Mouse (Mus musculus) layer of hippocampus, adult 18-20 months (tissue): ENCODE measurements around the gene Hoxd13. TPM values are rescaled to one million over a fixed set of nuclear protein-coding genes. Genes with fewer than 3 reads are reported as not detected.

ENCODE experiments used
- DNase-seq, 2 experiments: peaks; one replicate each; pipeline ENCODE4 v3.0.0; 2022; ENCODE audit warnings: low spot score in 2 of 2
- total RNA-seq, 2 experiments: library from RNA; stranded (reverse); gene quantifications; 2 replicates each; pipeline ENCODE4 v1.2.3; 2021

Hoxd13 gene
- total RNA-seq, 2 experiments from 2014 or later, result not detected

DNA sequence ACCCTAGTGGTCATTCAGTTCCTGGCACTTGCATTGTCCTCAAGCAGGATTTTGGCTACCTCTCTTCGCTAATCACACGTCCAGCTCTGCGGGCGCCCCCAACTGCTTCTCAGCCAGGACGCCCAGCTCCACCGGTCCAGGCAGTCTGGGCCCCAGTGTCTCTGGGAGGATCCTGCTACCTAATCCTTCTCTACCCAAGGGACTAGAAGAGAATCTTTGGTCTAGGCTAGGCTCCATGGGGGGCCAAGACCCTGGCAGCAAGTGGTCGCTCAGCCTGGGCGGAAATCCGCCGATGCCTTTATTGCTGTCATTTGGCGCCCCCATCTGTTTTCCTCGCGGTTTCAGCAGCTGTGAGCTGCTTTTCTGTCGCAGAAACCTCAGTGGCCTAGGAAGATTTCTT lies 6.4 kb upstream of the Hoxd13 start:
- peak in 1 of 2 experiments; percentile 52 for DNase-seq

DNA sequence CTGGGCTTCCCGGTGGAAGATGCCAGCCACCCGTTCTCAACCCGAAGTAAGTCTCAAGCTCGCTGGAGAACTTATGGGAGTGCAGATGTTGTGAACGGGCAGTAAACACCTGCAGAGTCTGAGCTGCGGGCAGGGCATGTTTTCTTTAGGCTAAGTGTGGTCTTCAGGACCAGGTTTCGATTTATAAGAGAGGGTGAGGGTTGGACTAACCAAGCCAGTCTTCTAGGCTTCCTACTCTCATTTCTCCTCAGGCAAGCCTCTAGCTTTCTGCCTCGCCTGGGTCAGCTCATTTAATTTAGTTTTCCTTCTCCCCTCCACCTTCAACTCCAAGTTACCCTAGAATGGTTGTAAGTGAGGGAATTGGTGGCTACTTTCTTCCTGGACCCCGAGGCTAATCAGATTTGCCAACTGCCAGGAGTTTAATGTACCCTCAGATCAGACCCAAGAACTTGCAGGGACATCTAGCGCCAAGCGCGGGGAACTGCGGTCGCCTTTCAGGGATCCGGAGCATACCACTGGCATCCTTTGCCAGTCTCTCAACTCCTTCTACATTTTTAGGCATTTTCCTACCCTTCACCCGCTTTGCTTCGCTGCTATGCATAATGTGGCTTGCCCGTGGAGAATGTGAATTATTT lies 4.7 kb upstream of the Hoxd13 start:
- DNase-seq, result peak in 1 of 2 experiments; percentile 76

DNA sequence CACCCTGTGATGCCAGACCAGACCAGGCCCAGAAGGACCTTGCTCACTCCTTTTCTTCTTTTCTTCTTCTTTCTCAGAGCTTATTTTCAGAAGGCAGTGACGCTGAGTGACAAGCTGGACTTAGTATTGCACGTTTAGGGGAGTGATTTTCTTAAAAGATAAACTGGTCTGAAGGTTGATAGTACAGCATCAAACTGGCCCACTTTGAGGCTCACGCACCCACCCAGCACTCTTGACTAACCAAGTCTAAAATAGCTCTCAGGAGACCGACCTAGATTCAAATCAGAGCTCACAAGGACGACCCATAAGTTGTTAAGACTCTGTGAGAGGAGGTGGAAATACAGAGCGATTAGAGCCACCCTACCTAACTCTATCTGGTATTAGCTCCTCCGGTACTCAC lies 1.7 kb upstream of the Hoxd13 start:
- no peak for DNase-seq

DNA sequence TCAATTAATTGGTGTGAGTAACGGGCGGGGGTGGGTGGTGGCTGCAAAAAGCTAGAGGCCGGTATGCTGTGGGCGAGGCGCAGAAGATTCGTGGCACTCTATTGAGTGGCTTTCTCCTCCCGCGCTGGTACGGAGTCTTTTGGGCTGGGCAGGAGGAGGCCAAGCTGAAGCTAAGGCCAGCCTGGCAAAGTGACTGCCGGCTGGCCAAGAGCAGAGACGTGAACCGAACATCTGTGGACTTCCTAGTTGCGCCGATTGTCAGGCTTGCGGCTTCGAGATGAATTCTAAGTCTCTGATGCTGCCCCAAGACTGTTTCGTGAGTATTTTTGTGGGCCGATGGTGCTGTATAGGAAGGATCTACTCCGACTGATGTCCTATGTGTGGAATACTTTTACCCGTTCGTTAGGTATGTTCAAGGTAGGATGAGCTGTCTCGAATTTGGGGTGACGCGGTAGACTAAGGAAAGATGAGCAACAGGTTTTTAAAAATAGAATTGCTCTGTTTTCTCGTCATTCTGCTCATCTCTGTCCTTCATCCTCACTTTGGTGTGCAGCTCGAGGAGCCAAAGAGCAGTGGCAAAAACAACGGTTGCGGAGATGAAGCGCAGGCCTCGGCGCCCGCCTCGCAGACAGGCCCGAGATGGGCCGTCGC lies 794 bp upstream of the Hoxd13 start:
- no peak for DNase-seq

DNA sequence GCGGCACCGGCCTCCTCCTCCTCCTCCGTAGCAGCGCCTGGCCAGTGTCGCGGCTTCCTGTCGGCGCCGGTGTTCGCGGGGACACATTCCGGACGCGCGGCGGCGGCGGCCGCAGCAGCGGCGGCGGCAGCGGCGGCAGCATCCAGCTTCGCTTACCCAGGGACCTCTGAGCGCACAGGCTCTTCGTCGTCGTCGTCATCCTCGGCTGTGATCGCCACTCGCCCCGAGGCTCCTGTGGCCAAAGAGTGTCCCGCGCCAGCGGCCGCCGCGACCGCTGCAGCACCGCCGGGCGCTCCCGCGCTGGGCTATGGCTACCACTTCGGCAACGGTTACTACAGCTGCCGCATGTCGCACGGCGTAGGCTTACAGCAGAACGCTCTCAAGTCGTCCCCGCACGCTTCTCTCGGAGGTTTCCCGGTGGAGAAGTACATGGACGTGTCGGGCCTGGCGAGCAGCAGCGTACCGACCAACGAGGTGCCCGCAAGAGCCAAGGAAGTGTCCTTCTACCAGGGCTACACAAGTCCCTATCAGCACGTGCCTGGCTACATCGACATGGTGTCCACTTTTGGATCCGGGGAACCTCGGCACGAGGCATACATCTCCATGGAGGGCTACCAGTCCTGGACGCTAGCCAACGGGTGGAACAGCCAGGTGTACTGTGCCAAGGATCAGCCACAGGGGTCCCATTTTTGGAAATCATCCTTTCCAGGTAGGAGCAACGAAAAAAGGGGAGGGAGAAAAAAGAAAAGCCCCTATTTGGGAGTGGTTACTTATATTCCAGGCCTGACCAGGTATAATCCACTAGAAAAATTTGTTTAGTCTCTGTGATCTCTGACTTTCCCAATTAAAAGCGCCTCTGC lies 490 bp downstream of the Hoxd13 start:
- DNase-seq, result no peak

DNA sequence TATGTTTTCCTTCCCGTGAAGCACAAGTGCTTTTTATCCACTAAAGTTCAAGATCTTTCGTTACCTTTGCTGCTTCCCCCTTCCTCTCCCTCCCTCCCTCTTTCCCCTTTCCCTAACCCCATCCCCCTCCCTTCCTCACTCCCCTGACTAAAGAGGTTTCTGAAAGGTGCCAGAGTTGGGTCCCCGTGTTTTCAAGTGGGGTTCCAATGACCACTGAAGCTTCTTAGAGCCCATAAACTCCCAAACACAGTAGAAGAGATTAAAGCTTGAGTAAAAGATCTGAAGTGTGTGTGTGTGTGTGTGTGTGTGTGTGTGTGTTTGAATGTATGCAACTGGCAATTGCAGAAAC lies 1.1 kb downstream of the Hoxd13 start:
- DNase-seq, result no peak

DNA sequence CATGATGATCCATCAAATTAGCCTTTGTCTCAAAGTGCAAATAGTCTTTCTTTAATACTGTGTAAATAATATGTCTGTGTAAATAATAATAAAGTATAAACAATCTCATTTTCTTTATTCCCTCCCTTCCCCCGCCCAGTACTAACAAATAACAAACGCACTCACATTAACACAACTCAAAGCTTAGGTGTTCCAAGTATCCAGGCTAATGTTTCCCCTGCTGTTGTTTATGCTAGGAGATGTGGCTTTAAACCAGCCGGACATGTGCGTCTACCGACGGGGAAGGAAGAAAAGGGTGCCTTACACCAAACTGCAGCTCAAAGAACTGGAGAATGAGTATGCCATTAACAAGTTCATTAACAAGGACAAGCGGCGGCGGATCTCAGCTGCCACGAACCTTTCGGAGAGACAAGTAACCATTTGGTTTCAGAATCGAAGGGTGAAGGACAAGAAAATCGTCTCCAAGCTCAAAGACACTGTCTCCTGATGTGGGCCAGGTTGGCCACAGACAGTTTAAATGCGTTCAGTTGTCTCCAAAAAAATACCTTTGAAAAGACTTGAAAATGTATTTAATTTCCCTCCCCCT lies 1.6 kb downstream of the Hoxd13 start:
- DNase-seq, result no peak

DNA sequence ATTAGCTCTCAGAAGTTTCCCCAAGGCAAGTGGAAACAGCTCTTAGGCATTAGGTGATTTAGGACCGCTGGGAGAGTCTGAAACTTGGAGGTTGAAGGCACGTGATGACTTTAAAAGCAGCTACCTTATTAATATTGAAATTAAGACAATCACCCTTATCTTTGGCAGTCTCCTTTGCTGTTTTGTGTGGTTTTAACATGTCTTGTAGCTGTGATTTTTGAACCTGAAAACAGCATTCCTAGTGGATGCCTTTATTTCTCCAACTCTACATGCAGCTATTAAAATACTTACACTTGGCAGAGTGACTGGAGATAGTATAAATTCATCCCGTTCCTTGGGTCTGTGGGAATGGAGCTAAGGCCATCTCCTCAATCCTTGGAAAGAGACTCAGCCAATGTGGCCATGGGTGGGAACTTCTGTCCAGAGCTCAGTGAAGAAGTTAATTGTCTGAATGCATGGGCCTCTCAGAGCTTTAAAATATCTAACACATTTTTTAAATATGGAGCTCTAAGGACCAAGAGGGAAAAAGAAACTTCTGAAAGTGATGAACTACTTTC lies 2.6 kb downstream of the Hoxd13 start:
- no peak for DNase-seq

DNA sequence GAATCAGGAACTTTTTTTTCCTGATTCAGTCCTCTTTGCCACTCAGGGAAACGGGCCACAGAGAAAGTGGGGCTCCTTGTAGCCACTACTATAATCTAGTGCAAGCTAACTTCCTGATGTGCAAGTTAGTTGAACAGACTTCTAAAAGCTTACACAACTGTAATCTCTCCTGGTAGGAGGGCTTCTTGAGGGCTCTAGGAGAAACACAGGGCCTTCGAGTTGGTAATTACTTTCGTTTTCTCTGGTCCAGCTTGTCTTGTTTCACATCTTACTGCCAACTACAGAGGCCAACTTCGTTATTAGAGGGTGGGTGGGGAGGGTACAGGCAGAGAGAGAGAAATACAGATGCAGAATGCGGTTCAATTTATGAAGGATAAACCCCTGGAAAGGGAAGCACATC lies 3.7 kb downstream of the Hoxd13 start:
- no peak for DNase-seq

DNA sequence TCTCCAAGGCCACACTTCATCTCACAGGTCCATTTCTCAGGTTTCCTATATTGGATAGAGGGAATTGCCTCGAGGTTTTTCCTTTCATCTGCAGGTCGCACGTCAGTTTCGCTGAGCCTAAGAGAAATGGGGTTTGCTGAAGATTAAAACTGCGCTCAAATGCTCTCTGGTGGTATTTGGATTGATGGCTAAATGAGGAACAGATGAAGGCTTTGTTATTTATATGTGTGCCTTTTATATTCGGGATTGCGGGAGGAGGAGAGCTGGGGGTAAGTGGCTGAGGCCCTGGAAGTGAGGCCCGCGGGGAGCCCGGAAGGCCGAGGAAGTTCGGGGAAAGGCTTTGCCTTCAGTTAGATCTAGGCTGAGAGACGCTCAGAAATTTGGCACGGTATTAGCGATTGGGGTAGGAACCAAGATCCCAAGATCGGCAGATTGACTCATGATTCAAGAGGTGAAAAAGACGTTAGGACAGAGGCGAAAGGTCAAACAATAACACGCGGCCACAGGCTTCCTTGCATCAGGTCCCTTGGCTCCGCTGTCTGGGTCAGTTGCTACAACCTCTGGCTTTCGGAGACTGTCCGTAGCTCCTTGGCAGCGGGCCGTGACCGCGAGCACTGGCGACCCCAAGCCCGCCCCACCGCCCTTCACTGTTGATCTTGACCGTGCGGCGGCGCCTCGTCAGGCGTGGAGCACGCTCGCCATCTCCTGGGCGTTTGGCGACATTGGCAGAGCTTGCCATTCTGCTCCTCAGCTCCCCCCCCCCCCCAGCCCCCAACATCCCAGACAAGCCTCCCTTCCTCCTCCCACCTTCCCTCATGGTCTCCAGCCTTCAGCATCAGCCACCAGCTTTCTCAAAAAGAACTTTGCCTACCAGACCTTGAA lies 4.6 kb downstream of the Hoxd13 start:
- DNase-seq, result no peak

DNA sequence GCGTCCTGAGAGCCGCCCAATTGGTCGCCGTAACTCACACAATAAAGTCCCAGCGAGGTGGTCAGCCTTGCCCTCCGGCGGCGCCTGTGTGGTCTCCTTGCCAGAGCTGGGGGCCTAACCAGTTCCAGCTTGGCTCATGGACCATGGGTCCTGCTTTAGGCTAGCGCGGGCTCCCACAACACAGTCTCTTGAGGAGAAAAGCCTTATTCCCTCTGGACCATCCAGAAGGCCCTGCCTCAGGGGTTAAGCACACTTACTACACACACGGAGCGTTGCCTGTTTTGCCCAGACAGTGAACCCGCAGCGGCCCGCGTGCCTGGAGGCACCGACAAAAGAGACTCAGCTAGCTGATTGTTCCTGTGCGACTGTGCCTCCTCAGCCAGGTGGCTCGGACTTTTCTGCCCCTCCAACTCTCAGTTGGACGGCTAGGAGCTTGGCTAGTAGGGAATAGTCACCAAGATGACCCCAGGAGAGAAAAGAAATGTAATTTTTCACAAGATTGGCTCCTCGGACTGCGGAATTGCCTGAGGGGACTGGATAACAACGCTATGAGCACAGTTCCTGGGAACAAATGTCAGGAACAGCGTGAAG lies 5.8 kb downstream of the Hoxd13 start:
- no peak for DNase-seq

DNA sequence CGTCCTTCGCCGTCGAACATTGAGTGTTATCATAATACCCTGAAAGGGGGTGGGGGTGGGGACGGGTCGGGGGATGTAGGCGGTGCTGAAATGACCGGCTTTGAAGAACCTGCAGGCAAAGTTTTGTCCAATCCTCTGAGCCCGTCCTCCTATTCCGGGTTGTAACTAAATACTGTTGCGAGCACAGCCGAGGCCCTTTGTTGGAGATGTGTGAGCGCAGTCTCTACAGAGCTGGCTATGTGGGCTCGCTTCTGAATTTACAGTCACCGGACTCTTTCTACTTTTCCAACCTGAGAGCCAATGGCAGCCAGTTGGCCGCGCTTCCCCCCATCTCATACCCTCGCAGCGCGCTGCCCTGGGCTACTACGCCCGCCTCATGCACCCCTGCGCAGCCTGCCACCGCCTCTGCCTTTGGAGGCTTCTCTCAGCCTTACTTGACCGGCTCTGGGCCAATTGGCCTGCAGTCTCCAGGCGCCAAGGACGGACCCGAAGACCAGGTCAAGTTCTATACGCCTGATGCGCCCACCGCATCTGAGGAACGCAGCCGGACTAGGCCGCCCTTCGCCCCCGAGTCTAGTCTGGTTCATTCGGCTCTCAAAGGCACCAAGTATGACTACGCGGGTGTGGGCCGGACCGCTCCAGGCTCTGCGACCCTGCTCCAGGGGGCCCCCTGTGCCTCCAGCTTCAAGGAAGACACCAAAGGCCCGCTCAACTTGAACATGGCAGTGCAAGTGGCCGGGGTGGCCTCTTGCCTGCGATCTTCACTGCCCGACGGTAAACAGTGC lies 7.0 kb downstream of the Hoxd13 start, which contains the start of gene Hoxd12:
TSS of gene Hoxd12 (plus strand) at position 133 of the 785 bp plus-strand sequence.
- DNase-seq, result no peak

DNA sequence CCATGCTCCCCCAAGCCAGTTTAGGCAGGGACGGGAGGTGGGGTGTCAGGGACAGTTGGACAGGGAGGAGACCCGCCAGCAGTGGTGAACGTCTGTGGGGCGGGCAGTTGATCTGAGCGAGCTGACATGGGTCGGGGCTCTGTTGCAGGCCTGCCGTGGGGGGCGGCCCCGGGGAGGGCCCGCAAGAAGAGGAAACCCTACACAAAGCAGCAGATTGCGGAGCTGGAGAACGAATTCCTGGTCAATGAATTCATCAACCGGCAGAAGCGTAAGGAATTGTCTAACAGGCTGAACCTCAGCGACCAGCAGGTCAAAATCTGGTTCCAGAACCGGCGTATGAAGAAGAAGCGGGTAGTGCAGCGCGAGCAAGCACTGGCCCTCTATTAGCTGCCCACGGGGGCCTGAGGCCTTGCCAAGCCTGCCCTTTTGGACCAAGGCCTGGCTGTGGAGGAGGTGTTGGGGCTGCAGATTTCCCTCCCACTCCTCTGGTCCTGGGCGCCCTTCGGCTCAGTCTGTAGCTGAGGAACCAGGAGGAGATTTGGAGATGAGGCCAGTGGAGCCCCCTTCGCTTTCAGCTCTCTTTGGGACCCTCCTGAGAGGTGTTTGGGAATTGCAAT lies 7.7 kb downstream of the Hoxd13 start:
- no peak for DNase-seq

DNA sequence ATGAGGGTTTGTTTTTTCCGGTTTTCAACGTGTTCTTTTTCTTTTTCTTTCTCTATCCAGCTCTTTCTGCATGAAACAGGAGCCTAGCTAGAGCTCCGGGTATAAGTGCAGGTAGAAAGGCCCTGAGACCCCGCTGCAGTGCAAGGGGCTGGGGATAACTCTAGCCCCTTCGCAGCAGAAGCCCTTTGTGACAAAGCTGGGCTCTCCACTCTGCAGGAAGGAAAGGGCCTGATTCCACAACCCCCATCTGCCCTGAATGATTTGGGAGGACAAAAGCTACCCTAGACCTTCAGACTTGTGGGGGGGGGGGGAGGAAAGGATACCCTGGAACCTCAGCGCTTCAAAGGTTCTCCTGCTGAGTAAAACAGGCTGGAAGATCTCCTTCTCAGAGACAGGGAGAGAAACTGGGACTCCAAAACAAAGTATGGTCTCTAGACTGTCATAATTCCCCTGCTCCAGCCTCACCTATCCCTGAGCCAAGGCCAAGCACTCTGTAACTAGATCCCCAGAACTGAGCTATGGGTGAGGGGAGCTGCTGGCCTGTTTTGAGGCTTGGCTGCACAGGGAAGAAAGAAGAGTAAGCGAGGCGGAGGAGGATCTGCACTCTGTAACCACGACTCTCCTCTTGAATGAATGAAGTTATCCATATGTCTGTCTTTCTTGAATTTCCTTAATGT lies 8.4 kb downstream of the Hoxd13 start:
- no peak for DNase-seq

DNA sequence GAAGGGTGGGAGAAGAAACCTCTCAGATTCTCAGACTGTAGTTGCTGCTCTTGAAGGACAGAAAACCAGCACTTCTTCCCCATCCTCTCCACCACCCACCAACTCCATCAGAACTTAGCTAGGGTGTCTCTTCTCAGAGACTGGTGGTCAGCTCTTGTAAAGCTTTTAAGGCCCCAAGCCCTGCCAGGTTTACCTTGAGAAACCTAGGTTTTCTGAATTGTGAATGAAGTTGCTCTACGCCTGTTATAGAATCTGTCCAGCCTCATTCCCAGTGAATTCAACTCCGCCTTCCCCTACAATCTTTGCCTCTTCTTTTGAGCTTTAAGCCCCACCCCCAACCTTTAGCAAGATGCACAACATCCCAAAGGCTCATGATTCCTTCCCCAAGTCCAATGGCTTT lies 9.0 kb downstream of the Hoxd13 start:
- DNase-seq, result no peak

DNA sequence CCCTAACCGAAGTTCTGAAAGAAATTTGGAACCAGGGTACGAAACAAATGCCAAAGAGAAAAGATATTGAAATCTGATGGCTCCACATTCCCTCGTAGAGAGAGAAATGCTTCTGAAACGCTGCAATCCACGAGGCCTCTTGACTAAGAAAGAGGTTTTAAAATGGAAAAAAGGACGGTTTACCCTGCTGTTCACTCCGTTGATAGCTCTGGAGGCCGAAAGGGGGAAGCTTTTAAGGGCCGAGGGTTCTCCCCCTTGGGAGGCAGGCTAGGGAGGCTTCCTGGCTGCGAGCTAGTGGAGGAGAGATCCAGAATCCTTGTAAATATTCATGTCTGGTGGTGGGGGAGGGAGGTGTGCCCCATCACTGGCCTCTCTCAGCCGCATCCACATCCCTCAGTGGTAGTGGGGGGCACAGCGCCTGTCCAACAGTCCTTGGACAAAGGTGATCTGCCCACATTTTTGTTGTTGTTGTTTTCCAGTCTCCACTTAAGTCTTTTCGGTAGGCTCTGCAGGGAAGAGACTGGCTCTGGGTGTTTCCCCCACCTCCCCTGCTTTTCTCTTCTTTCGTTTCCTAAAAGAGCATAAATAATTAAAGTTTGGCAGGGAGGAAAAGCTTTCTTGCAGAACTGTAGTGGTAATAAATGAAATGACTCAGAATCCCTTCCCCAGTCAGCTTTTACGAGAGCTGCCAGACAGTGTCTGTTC lies 10.9 kb downstream of the Hoxd13 start, which contains the start of gene Hoxd11:
TSS of gene Hoxd11 (plus strand) at position 667 of the 705 bp plus-strand sequence.
- DNase-seq, result no peak

DNA sequence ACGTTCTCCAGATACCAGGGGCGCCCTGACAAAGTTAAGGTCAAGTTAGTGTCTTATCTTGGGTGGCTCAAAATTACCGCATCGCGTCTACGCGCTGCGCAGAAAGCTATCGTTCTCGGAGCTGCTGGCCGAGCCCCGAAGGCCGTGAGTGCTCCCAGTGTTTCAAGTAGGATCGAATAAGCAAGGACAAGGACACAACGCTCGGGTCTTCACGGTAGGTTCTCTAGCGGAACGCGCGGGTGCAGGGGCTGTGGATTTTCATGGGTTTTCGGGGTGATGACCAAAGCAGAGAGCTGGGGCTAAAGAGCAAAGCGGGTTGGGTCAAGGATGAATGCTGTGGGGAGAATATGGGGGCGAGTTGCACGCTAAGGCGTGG lies 11.5 kb downstream of the Hoxd13 start:
- no peak for DNase-seq

DNA sequence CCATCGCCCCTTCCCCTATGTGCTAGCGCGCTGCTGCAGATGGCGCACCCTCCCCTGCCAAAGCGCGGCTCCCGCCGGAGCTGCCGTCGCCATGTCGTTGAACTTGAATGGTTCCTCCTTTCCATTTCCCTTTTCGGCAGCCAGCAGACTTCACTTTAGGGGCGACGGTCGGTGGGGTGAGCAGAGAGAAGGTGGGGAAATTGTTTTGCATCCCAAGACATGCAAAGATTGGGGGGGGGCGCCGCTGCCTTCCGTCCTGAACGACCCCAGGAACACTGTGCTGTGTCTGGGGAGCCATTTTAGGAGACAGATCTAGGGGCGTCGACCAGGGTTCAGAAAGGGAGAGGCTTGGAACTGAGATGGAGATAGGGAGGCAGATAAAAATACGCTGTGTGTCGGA lies 11.9 kb downstream of the Hoxd13 start:
- no peak for DNase-seq
